Comparison of ENCODE assay signal across 6 mouse cellular contexts in the genomic region with DNA sequence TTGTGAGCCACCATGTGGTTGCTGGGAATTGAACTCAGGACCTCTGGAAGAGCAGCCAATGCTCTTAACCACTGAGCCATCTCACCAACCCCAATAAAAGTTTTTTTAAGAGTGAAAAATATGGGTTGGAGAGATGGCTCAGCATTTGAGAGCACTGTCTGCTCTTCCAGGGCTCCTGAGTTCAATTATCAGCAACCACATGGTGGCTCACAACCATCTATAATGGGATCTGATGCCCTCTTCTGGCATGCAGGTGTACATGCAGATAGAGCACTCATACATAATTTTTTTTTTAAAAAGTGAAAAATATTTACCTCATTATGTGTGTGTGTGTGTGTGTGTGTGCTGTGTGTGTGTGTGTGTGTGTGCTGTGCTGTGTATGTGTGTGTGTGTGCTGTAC. TPM values are rescaled to one million over a fixed set of nuclear protein-coding genes. Genes with fewer than 3 reads are reported as not detected.
DNase-seq lines count a peak whose midpoint lies in the region; ATAC-seq and TF ChIP-seq lines count a peak whose summit lies in the region.
"Not testable (repeated sequence)": the region's sequence is repeated elsewhere in the genome, so short reads cannot be mapped to it uniquely, and the experiment has no call there.

No protein-coding gene starts in this region.

- not testable (repeated sequence) for H3K4me2 ChIP-seq in intestine, postnatal 0 days (replicated peaks; ENCODE audit: low read depth); liver, embryonic 14.5 days (ENCODE audit: low read depth); lung, postnatal 0 days (replicated peaks; ENCODE audit: low read depth, low read length)

- not testable (repeated sequence) for H3K4me3 ChIP-seq in E14TG2a.4 (replicated peaks; ENCODE audit: low read length); gastrocnemius, adult 2 months; intestine, postnatal 0 days (ENCODE audit: low read depth, low read length); liver, embryonic 14.5 days (ENCODE audit: insufficient read depth in 1 of 2, low read depth in 2 of 2, low read length in 2 of 2); lung, postnatal 0 days (ENCODE audit: low read depth, low read length)

- H3K9me3 ChIP-seq in E14TG2a.4 (ENCODE audit: low read length); intestine, postnatal 0 days (ENCODE audit: control insufficient read depth); liver, embryonic 14.5 days (ENCODE audit: control insufficient read depth, low read length); lung, postnatal 0 days (ENCODE audit: low read length): not testable (repeated sequence)

- H3K4me1 ChIP-seq in E14TG2a.4 (replicated peaks; ENCODE audit: low read depth, low read length): peaks cover 28% of the 10 kb centered on the region
- H3K4me1 ChIP-seq in intestine, postnatal 0 days (replicated peaks; ENCODE audit: control insufficient read depth, insufficient read depth, low read length); liver, embryonic 14.5 days (replicated peaks; ENCODE audit: control insufficient read depth in 2 of 2, insufficient read depth in 2 of 2, low read length in 1 of 2); lung, postnatal 0 days (ENCODE audit: insufficient read depth, low read depth, low read length): not testable (repeated sequence)

- not testable (repeated sequence) for ATAC-seq in intestine, postnatal 0 days; liver, embryonic 14.5 days (ENCODE audit: insufficient read depth); lung, postnatal 0 days

- peak; percentile 27 for TF ChIP-seq CTCF in E14TG2a.4 (conservative IDR thresholded peaks at IDR 0.05; ENCODE audit: low read length)
- TF ChIP-seq CTCF in gastrocnemius, adult 2 months (IDR thresholded peaks at IDR 0.05): peak; percentile 25; the same call in 1 of the 2 replicates
- peak; percentile 44 for TF ChIP-seq CTCF in intestine, postnatal 0 days (IDR thresholded peaks at IDR 0.05; ENCODE audit: low read depth)
- TF ChIP-seq CTCF in liver, embryonic 14.5 days (IDR thresholded peaks at IDR 0.05; ENCODE audit: low read depth): peak; percentile 40; the same call in 1 of the 2 replicates
- peak; percentile 43 for TF ChIP-seq CTCF in lung, postnatal 0 days (IDR thresholded peaks at IDR 0.05)

- not testable (repeated sequence) for H3K9ac ChIP-seq in intestine, postnatal 0 days (ENCODE audit: low read depth, low read length); liver, embryonic 14.5 days (replicated peaks); lung, postnatal 0 days (replicated peaks; ENCODE audit: low read depth)

- intact Hi-C loops in gastrocnemius, adult 2 months (cut with DNase I): not testable (repeated sequence)

- not testable (repeated sequence) for TF ChIP-seq EP300 in liver, embryonic 14.5 days (IDR thresholded peaks at IDR 0.05; ENCODE audit: low read depth); lung, postnatal 0 days (IDR thresholded peaks at IDR 0.05)

- H3K27me3 ChIP-seq in E14TG2a.4 (ENCODE audit: insufficient read depth, low read length); intestine, postnatal 0 days (replicated peaks; ENCODE audit: control insufficient read depth, insufficient read depth, low read length); liver, embryonic 14.5 days (ENCODE audit: control insufficient read depth, insufficient read depth, low read length); lung, postnatal 0 days (replicated peaks; ENCODE audit: insufficient read depth, low read length): not testable (repeated sequence)

- not testable (repeated sequence) for H3K27ac ChIP-seq in gastrocnemius, adult 2 months; intestine, postnatal 0 days (ENCODE audit: low read depth, low read length); liver, embryonic 14.5 days; lung, postnatal 0 days (ENCODE audit: low read length)

- H3K36me3 ChIP-seq in E14TG2a.4 (ENCODE audit: insufficient read depth, low read length); intestine, postnatal 0 days (ENCODE audit: control insufficient read depth, insufficient read depth); liver, embryonic 14.5 days (replicated peaks; ENCODE audit: control insufficient read depth, insufficient read depth, low read depth); lung, postnatal 0 days (ENCODE audit: insufficient read depth, low read length): not testable (repeated sequence)

- DNase-seq in R1 (ENCODE audit: low read depth, low spot score): peak; percentile 28
- DNase-seq in gastrocnemius, adult 2 months; liver, embryonic 14.5 days (ENCODE audit: low read depth in 3 of 3, low spot score in 3 of 3); lung, postnatal 0 days (ENCODE audit: low spot score): not testable (repeated sequence)

RNA-seq across cellular contexts. Expression of a gene that starts 27.1 kb away (rescaled TPM):
- total RNA-seq in gastrocnemius, adult 2 months (2021): 1 to 10 TPM; 5.7 to 6.6 TPM
- 18.0 and 18.1 TPM in 2 replicates for polyA plus RNA-seq in intestine, postnatal 0 days (2015; fragmentation: Nextera tagmentation; extraction: Ambion mirVana)
- 7.0 and 9.1 TPM in 2 replicates for polyA plus RNA-seq in liver, embryonic 14.5 days (2012; rRNA removed)
- polyA plus RNA-seq in liver, embryonic 14.5 days (2014; fragmentation: Nextera tagmentation; extraction: Ambion mirVana): 13.4 and 19.2 TPM in 2 replicates
- polyA plus RNA-seq in lung, postnatal 0 days (2015; fragmentation: Nextera tagmentation; extraction: Ambion mirVana): 23.5 and 24.4 TPM in 2 replicates

RNA-seq across cellular contexts. Expression of a gene that starts 58.2 kb away (rescaled TPM):
- total RNA-seq in gastrocnemius, adult 2 months (2021): 10 to 100 TPM; 15.1 to 20.4 TPM
- polyA plus RNA-seq in intestine, postnatal 0 days (2015; fragmentation: Nextera tagmentation; extraction: Ambion mirVana): 18.5 and 19.0 TPM in 2 replicates
- 5.7 and 9.3 TPM in 2 replicates for polyA plus RNA-seq in liver, embryonic 14.5 days (2012; rRNA removed)
- polyA plus RNA-seq in liver, embryonic 14.5 days (2014; fragmentation: Nextera tagmentation; extraction: Ambion mirVana): 11.7 and 13.0 TPM in 2 replicates
- polyA plus RNA-seq in lung, postnatal 0 days (2015; fragmentation: Nextera tagmentation; extraction: Ambion mirVana): 32.5 and 33.1 TPM in 2 replicates
